Mouse (Mus musculus) MEL (cell line): ENCODE measurements around the gene Slx1b. TPM values are rescaled to one million over a fixed set of nuclear protein-coding genes. Genes with fewer than 3 reads are reported as not detected.

ENCODE experiments used
- DNase-seq: peaks from one replicate; pipeline ENCODE4 v3.0.0; 2011; ENCODE audit warnings: low read depth, low spot score
- H3K27ac ChIP-seq: 2 replicates; pipeline ENCODE4 v1.5.1; 2012; ENCODE audit warnings: low read depth, mild to moderate bottlenecking, control low read depth, low read length, moderate library complexity; ENCODE audit not compliant: control insufficient read depth
- H3K27me3 ChIP-seq, 2 experiments: fragments of 150-350 bp in 1 of 2; sonication (generic) in 1 of 2; 2 replicates each; pipeline ENCODE4 v1.6.1; 2012; ENCODE audit warnings: low read length in 2 of 2, mild to moderate bottlenecking in 2 of 2, improper control_type of control experiment in 1 of 2, moderate library complexity in 1 of 2; ENCODE audit not compliant: insufficient read depth in 2 of 2, control insufficient read depth in 1 of 2
- H3K36me3 ChIP-seq, 2 experiments: 2 replicates each; pipeline ENCODE4 v1.6.1; 2012 to 2014; ENCODE audit warnings: low read length in 2 of 2, improper control_type of control experiment in 1 of 2, inconsistent platforms in 1 of 2, mild to moderate bottlenecking in 1 of 2; ENCODE audit not compliant: insufficient read depth in 2 of 2, control insufficient read depth in 1 of 2
- H3K4me1 ChIP-seq, 2 experiments: fragments of 150-350 bp in 1 of 2; sonication (generic) in 1 of 2; 2 replicates each; pipeline ENCODE4 v1.6.1; 2012; ENCODE audit warnings: low read length in 2 of 2, improper control_type of control experiment in 1 of 2, mild to moderate bottlenecking in 1 of 2; ENCODE audit not compliant: insufficient read depth in 2 of 2, control insufficient read depth in 1 of 2
- H3K4me3 ChIP-seq, 2 experiments: fragments of 150-350 bp in 1 of 2; sonication (generic) in 1 of 2; 2 replicates each; pipeline ENCODE4 v1.5.1; 2012; ENCODE audit warnings: low read depth in 2 of 2, low read length in 2 of 2, mild to moderate bottlenecking in 2 of 2, moderate library complexity in 2 of 2, control low read depth in 1 of 2, improper control_type of control experiment in 1 of 2; ENCODE audit not compliant: control insufficient read depth in 1 of 2, insufficient read depth in 1 of 2
- H3K79me2 ChIP-seq: 2 replicates; pipeline ENCODE4 v1.6.1; 2012; ENCODE audit warnings: mild to moderate bottlenecking, low read length, moderate library complexity; ENCODE audit not compliant: control insufficient read depth, poor library complexity, insufficient read depth
- H3K9ac ChIP-seq: 2 replicates; pipeline ENCODE4 v1.6.1; 2012; ENCODE audit warnings: low read depth, mild to moderate bottlenecking, control low read depth, low read length, moderate library complexity; ENCODE audit not compliant: control insufficient read depth, poor library complexity, severe bottlenecking
- H3K9me3 ChIP-seq: fragments of 150-350 bp; sonication (generic); replicated peaks from 2 replicates; pipeline ENCODE4 v1.6.1; 2012; ENCODE audit warnings: mild to moderate bottlenecking, low read length, improper control_type of control experiment, moderate library complexity; ENCODE audit not compliant: insufficient read depth
- BHLHE40 ChIP-seq: IDR thresholded peaks from 2 replicates; pipeline ENCODE4 v1.6.1; 2012; ENCODE audit warnings: low read depth, mild to moderate bottlenecking, inconsistent platforms, low read length, improper control_type of control experiment, borderline replicate concordance
- CHD2 ChIP-seq: IDR thresholded peaks from 2 replicates; pipeline ENCODE4 v1.6.1; 2011; ENCODE audit warnings: low read length, improper control_type of control experiment
- CTCF ChIP-seq, 3 experiments: IDR thresholded peaks in 2 of 3; conservative IDR thresholded peaks in 1 of 3; 2 replicates each; pipeline ENCODE4 v1.5.1; 2011 to 2012; ENCODE audit warnings: low read length in 3 of 3, low read depth in 2 of 3, mild to moderate bottlenecking in 2 of 3, improper control_type of control experiment in 1 of 3, inconsistent platforms in 1 of 3, mixed read lengths in 1 of 3, moderate library complexity in 1 of 3; ENCODE audit not compliant: control insufficient read depth in 1 of 3, insufficient read depth in 1 of 3, poor library complexity in 1 of 3, severe bottlenecking in 1 of 3
- ELF1 ChIP-seq: IDR thresholded peaks from 2 replicates; pipeline ENCODE4 v1.6.1; 2014; ENCODE audit warnings: low read depth, mild to moderate bottlenecking, inconsistent platforms, low read length, improper control_type of control experiment, moderate library complexity
- EP300 ChIP-seq, 2 experiments: IDR thresholded peaks; 2 replicates each; pipeline ENCODE4 v1.6.1; 2011; ENCODE audit warnings: improper control_type of control experiment in 2 of 2, low read length in 2 of 2, low read depth in 1 of 2, mild to moderate bottlenecking in 1 of 2
- ETS1 ChIP-seq: IDR thresholded peaks from 2 replicates; pipeline ENCODE4 v1.6.1; 2012; ENCODE audit warnings: low read depth, mild to moderate bottlenecking, inconsistent platforms, low read length, improper control_type of control experiment, moderate library complexity
- HCFC1 ChIP-seq: IDR thresholded peaks from 2 replicates; pipeline ENCODE4 v1.6.1; 2012; ENCODE audit warnings: low read depth, mild to moderate bottlenecking, inconsistent platforms, low read length, improper control_type of control experiment, moderate library complexity
- JUND ChIP-seq: IDR thresholded peaks from 2 replicates; pipeline ENCODE4 v1.6.1; 2011; ENCODE audit warnings: low read depth, mild to moderate bottlenecking, improper control_type of control experiment, low read length
- MAFK ChIP-seq: IDR thresholded peaks from 2 replicates; pipeline ENCODE4 v1.6.1; 2011; ENCODE audit warnings: low read depth, mild to moderate bottlenecking, low read length, improper control_type of control experiment, borderline replicate concordance
- MAX ChIP-seq: IDR thresholded peaks from 2 replicates; pipeline ENCODE4 v1.6.1; 2011; ENCODE audit warnings: low read length, improper control_type of control experiment
- MAZ ChIP-seq: IDR thresholded peaks from 2 replicates; pipeline ENCODE4 v1.6.1; 2012; ENCODE audit warnings: low read depth, mild to moderate bottlenecking, inconsistent platforms, low read length, improper control_type of control experiment
- MEF2A ChIP-seq: IDR thresholded peaks from 2 replicates; pipeline ENCODE4 v1.6.1; 2014; ENCODE audit warnings: low read depth, mild to moderate bottlenecking, inconsistent platforms, low read length, improper control_type of control experiment; ENCODE audit not compliant: poor library complexity, insufficient replicate concordance, severe bottlenecking; ENCODE audit errors: extremely low read depth
- MXI1 ChIP-seq: IDR thresholded peaks from 2 replicates; pipeline ENCODE4 v1.6.1; 2011; ENCODE audit warnings: mild to moderate bottlenecking, low read depth, low read length, improper control_type of control experiment
- MYB ChIP-seq: IDR thresholded peaks from 2 replicates; pipeline ENCODE4 v1.6.1; 2011; ENCODE audit warnings: mild to moderate bottlenecking, low read depth, low read length, improper control_type of control experiment
- MYC ChIP-seq: IDR thresholded peaks from 2 replicates; pipeline ENCODE4 v1.6.1; 2011; ENCODE audit warnings: low read depth, mild to moderate bottlenecking, low read length, improper control_type of control experiment, moderate library complexity
- NELFE ChIP-seq: IDR thresholded peaks from 2 replicates; pipeline ENCODE4 v1.6.1; 2011; ENCODE audit warnings: low read depth, low read length, improper control_type of control experiment
- POLR2AphosphoS2 ChIP-seq: IDR thresholded peaks from 2 replicates; pipeline ENCODE4 v1.6.1; 2011; ENCODE audit warnings: low read length, improper control_type of control experiment
- SIN3A ChIP-seq: IDR thresholded peaks from 2 replicates; pipeline ENCODE4 v1.6.1; 2012; ENCODE audit warnings: low read length, improper control_type of control experiment, inconsistent platforms
- TBP ChIP-seq: IDR thresholded peaks from 2 replicates; pipeline ENCODE4 v1.8.0; 2011; ENCODE audit warnings: low read depth, low read length, improper control_type of control experiment
- TCF12 ChIP-seq: IDR thresholded peaks from 2 replicates; pipeline ENCODE4 v1.6.1; 2014; ENCODE audit warnings: low read depth, mild to moderate bottlenecking, inconsistent platforms, low read length, improper control_type of control experiment, moderate library complexity
- USF1 ChIP-seq: IDR thresholded peaks from 2 replicates; pipeline ENCODE4 v1.6.1; 2014; ENCODE audit warnings: low read depth, mild to moderate bottlenecking, inconsistent platforms, low read length, improper control_type of control experiment, moderate library complexity
- USF2 ChIP-seq, 2 experiments: IDR thresholded peaks; 2 replicates each; pipeline ENCODE4 v1.6.1; 2011 to 2012; ENCODE audit warnings: improper control_type of control experiment in 2 of 2, low read length in 2 of 2, borderline replicate concordance in 1 of 2, inconsistent platforms in 1 of 2, low read depth in 1 of 2, mild to moderate bottlenecking in 1 of 2; ENCODE audit not compliant: insufficient read depth in 1 of 2
- ZC3H11A ChIP-seq: IDR thresholded peaks from 2 replicates; pipeline ENCODE4 v1.6.1; 2012; ENCODE audit warnings: low read depth, mild to moderate bottlenecking, inconsistent platforms, low read length, improper control_type of control experiment
- ZNF384 ChIP-seq: IDR thresholded peaks from 2 replicates; pipeline ENCODE4 v1.6.1; 2012; ENCODE audit warnings: low read depth, mild to moderate bottlenecking, inconsistent platforms, low read length, improper control_type of control experiment
- polyA plus RNA-seq, 2 experiments: library from polyadenylated mRNA; stranded (reverse) in 1 of 2; unstranded in 1 of 2; fragments of >175 nt in 1 of 2; fragments of >200 nt in 1 of 2; gene quantifications; 2 replicates each; pipeline versions ENCODE4 v1.2.1 to v1.2.4; 2012; ENCODE audit warnings: low replicate concordance in 2 of 2, low read depth in 1 of 2; ENCODE audit not compliant: insufficient read length in 2 of 2, insufficient read depth in 1 of 2, missing spikeins in 1 of 2
- total RNA-seq: library from RNA; depleted of rRNA; stranded (reverse); fragments of 300-350 nt; gene quantifications from 2 replicates; pipeline ENCODE4 v1.2.3, GENCODE M21; 2012

Slx1b gene
- total and polyA plus RNA-seq, 3 experiments: 4.6 to 10.2 TPM; not detected in 1

DNA sequence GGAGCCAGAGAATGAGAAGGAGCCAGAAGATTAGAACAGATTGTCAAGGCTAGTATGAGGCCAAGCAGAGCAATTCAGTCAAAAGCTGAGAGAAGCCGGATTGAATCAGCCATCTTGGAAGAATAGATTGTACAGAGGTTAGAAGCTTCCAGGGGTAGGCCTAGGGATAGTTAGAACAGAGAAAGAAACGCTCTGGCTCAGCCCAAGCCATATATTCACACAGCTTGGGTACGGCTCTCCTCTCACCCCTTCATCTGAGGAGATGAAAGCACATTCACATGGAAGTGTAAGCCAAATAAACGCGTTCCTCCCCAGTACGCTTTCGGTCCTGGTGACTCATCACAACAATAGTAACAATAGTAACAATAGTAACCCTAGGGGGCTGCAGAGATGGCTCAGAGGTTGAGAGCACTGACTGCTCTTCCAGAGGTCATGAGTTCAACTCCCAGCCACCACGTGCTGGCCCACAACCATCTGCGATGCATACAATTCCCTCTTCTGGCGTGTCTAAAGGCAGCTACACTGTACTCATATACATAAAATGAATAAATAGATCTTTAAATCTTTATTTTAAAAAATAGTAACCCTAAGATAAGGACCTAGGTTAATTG is 1.0 kb downstream of the Slx1b start:
- no peaks in the 10 kb centered on the region for H3K9me3 ChIP-seq
- H3K4me3 ChIP-seq: peak overlapping the region; percentile 25 to 72; a peak in 3 of 4 replicates
- peaks cover 0 to 14% of the 10 kb centered on the region in 2 experiments; a peak in 2 of 4 replicates for H3K36me3 ChIP-seq
- H3K27ac ChIP-seq: no peak overlapping the region
- H3K79me2 ChIP-seq: peaks cover 21% of the 10 kb centered on the region
- DNase-seq: peak; percentile 36
- H3K9ac ChIP-seq: peak overlapping the region; percentile 18; the same call in 1 of the 2 replicates
- no peaks in the 10 kb centered on the region for H3K27me3 ChIP-seq
- TF ChIP-seq CHD2 (no peak), CTCF (IDR thresholded peaks at IDR 0.05 in 2 of 3, conservative IDR thresholded peaks at IDR 0.05 in 1 of 3; ENCODE audit: control insufficient read depth in 1 of 3, insufficient read depth in 1 of 3, low read depth in 2 of 3, low read length in 3 of 3, poor library complexity in 1 of 3, severe bottlenecking in 1 of 3) (no peak), MYB (no peak), TBP (peak; percentile 74), MAX (no peak), ZNF384 (no peak), USF1 (no peak)
- peaks cover 0 to 11% of the 10 kb centered on the region in 2 experiments; a peak in 2 of 4 replicates for H3K4me1 ChIP-seq

DNA sequence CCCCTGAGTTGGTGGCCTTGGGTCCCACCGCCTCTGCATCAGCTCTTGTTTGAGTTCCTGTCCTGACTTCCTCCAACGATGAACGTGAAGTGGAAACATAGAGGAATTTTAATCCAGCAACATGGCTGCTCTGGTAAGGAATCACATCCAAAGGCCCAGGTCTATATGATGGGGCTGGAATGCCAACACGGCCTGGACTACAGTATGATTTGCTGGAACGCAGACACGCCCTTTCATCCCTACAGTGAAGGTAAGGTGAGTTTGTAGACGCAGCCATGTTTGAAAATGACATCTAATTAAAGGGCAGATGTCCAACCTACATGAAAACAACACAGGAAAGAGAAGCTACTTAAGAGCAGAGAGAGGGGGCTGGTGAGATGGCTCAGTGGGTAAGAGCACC is 1.8 kb downstream of the Slx1b start:
- no peaks in the 10 kb centered on the region for H3K9me3 ChIP-seq
- H3K36me3 ChIP-seq: peaks cover 0 to 12% of the 10 kb centered on the region in 2 experiments; a peak in 2 of 4 replicates
- no peak overlapping the region for H3K27ac ChIP-seq
- TF ChIP-seq NELFE (no peak), MEF2A (no peak), TBP (peak; percentile 37; the same call in 1 of the 2 replicates), TCF12 (no peak), MAFK (no peak)
- no peaks in the 10 kb centered on the region for H3K27me3 ChIP-seq
- no peak overlapping the region for H3K9ac ChIP-seq
- no peak for DNase-seq
- H3K4me3 ChIP-seq: no peak overlapping the region
- H3K79me2 ChIP-seq: peaks cover 21% of the 10 kb centered on the region
- peaks cover 0 to 11% of the 10 kb centered on the region in 2 experiments; a peak in 2 of 4 replicates for H3K4me1 ChIP-seq

DNA sequence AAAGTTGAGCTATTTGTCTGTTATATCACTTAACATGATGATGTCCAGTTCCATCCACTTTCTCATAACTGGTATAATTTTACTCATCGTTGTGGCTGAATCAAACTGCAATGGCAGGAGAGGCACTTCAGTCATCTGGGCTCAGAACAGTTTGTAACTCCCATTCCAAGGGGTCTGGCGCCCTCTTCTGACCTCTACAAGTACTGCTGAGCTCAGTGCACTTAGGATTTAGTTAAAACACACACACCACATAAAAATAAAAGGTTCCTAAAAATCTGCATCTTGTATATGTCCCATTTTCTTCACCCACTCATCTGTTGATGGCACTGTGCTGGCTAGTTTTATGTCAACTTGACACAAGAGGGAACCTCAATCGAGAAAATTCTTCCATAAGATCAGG is 2.3 kb downstream of the Slx1b start:
- Histone ChIP-seq H3K27me3 (no peaks in the 10 kb centered on the region), H3K27ac (no peak overlapping the region), H3K79me2 (peaks cover 21% of the 10 kb centered on the region), H3K4me3 (no peak overlapping the region), H3K36me3 (peaks cover 0 to 12% of the 10 kb centered on the region in 2 experiments; a peak in 2 of 4 replicates), H3K9me3 (no peaks in the 10 kb centered on the region), H3K4me1 (peaks cover 0 to 11% of the 10 kb centered on the region in 2 experiments; a peak in 2 of 4 replicates), H3K9ac (no peak overlapping the region)
- DNase-seq: peak; percentile 92
- TF ChIP-seq MAZ (no peak), BHLHE40 (no peak), HCFC1 (peak; percentile 54), ELF1 (peak; percentile 53), MAFK (0 out of 2 replicates have a peak, but pooled peaks have one; percentile 57), MYC (0 out of 2 replicates have a peak, but pooled peaks have one; percentile 41), MXI1 (peak; percentile 50; the same call in 1 of the 2 replicates), MAX (no peak), ZNF384 (peak; percentile 77), EP300 (IDR thresholded peaks at IDR 0.05; ENCODE audit: low read depth in 1 of 2, low read length in 2 of 2) (no peak), ETS1 (0 out of 2 replicates have a peak, but pooled peaks have one; percentile 21), JUND (0 out of 2 replicates have a peak, but pooled peaks have one; percentile 48), POLR2AphosphoS2 (no peak), ZC3H11A (peak; percentile 90), USF2 (IDR thresholded peaks at IDR 0.05; ENCODE audit: borderline replicate concordance in 1 of 2, insufficient read depth in 1 of 2, low read depth in 1 of 2, low read length in 2 of 2) (no peak), SIN3A (peak; percentile 76)
